Mouse (Mus musculus): ENCODE results near the gene Map3k13. TPM values are rescaled to one million over a fixed set of nuclear protein-coding genes. Genes with fewer than 3 reads are reported as not detected.

Gene Map3k13
- polyA plus RNA-seq, 1 experiment from 2014 or later, result 0.92 TPM

GRCm38 (mm10) chr16:21834866-21835583 lies 40.9 kb downstream of the Map3k13 start:
- Histone ChIP-seq H3K4me3 (ENCODE audit: control insufficient read depth in 1 of 2, insufficient read depth in 1 of 2, low read depth in 1 of 2, low read length in 2 of 2) (no peak overlapping the region), H3K27me3 (ENCODE audit: control insufficient read depth, insufficient read depth, low read length) (no peaks in the 10 kb centered on the region), H3K9me3 (ENCODE audit: control insufficient read depth, low read length) (no peaks in the 10 kb centered on the region), H3K4me2 (ENCODE audit: low read length) (no peak overlapping the region), H3K4me1 (ENCODE audit: control insufficient read depth in 2 of 2, insufficient read depth in 2 of 2, low read length in 2 of 2) (no peaks in the 10 kb centered on the region), H3K9ac (ENCODE audit: low read length) (no peak overlapping the region), H3K36me3 (ENCODE audit: control insufficient read depth, insufficient read depth, low read length) (no peaks in the 10 kb centered on the region), H3K27ac (replicated peaks in 1 of 2; ENCODE audit: control insufficient read depth in 1 of 2, insufficient read depth in 1 of 2, low read depth in 2 of 2, low read length in 2 of 2) (no peak overlapping the region)
- 81% methylated on average over 8 of the region's 8 CpGs for WGBS
- ATAC-seq (ENCODE audit: insufficient number of reproducible peaks, insufficient read depth, low FRiP score, low read depth), result no peak

GRCm38 (mm10) chr16:21835584-21835931 lies 41.4 kb downstream of the Map3k13 start:
- H3K27me3 ChIP-seq (ENCODE audit: control insufficient read depth, insufficient read depth, low read length), result no peaks in the 10 kb centered on the region
- H3K4me2 ChIP-seq (ENCODE audit: low read length), result no peak overlapping the region
- H3K9ac ChIP-seq (ENCODE audit: low read length), result no peak overlapping the region
- H3K4me3 ChIP-seq (ENCODE audit: control insufficient read depth in 1 of 2, insufficient read depth in 1 of 2, low read depth in 1 of 2, low read length in 2 of 2), result no peak overlapping the region
- no peaks in the 10 kb centered on the region for H3K4me1 ChIP-seq (ENCODE audit: control insufficient read depth in 2 of 2, insufficient read depth in 2 of 2, low read length in 2 of 2)
- H3K36me3 ChIP-seq (ENCODE audit: control insufficient read depth, insufficient read depth, low read length), result no peaks in the 10 kb centered on the region
- no peak for ATAC-seq (ENCODE audit: insufficient number of reproducible peaks, insufficient read depth, low FRiP score, low read depth)
- WGBS, result 61% methylated on average over 7 of the region's 7 CpGs
- no peaks in the 10 kb centered on the region for H3K9me3 ChIP-seq (ENCODE audit: control insufficient read depth, low read length)
- H3K27ac ChIP-seq (replicated peaks in 1 of 2; ENCODE audit: control insufficient read depth in 1 of 2, insufficient read depth in 1 of 2, low read depth in 2 of 2, low read length in 2 of 2), result no peak overlapping the region

DNA sequence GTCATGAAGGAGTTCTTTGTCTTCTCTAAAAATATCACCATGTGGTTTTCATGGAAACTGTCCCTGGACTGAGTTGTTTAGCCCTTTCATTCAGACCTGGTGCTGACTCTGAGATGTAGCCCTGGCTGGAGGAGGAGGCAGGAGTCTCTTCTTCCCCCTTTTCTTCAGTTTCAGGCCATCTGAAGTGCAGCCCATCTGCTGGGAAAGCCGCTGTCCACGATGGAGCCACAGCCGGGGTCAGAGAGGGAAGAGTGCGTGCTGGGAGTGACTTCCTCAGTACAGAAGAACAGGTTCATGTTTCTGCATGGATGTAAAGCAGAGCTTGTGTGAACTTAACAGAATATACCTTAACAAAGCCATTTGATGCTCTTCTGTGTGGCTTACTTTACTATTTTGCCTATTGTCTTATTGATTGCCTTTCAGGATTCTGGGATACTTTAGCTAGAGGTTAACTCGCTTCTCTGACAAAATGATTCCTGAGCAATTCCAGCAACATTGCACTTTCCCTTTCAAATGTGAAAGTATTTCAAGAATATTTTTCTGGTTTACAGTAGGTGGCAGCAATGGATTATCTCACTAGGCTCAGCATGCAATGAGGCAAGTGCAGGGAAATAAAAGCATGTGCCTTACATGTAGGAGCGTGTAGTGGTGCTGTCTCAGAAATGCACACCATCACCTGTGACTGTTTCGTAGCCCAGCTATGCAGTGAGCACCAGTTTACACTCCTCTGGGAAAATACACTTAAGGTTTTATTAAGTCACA lies 42.3 kb downstream of the Map3k13 start:
- Histone ChIP-seq H3K27me3 (ENCODE audit: control insufficient read depth, insufficient read depth, low read length) (no peaks in the 10 kb centered on the region), H3K4me1 (ENCODE audit: control insufficient read depth in 2 of 2, insufficient read depth in 2 of 2, low read length in 2 of 2) (no peaks in the 10 kb centered on the region), H3K9me3 (ENCODE audit: control insufficient read depth, low read length) (no peaks in the 10 kb centered on the region), H3K4me2 (ENCODE audit: low read length) (no peak overlapping the region), H3K27ac (replicated peaks in 1 of 2; ENCODE audit: control insufficient read depth in 1 of 2, insufficient read depth in 1 of 2, low read depth in 2 of 2, low read length in 2 of 2) (no peak overlapping the region), H3K9ac (ENCODE audit: low read length) (no peak overlapping the region; the same call in 1 of the 2 replicates), H3K4me3 (ENCODE audit: control insufficient read depth in 1 of 2, insufficient read depth in 1 of 2, low read depth in 1 of 2, low read length in 2 of 2) (no peak overlapping the region), H3K36me3 (ENCODE audit: control insufficient read depth, insufficient read depth, low read length) (no peaks in the 10 kb centered on the region)
- ATAC-seq (ENCODE audit: insufficient number of reproducible peaks, insufficient read depth, low FRiP score, low read depth), result no peak
- 50% methylated on average over 7 of the region's 7 CpGs for WGBS

GRCm38 (mm10) chr16:21837694-21838093 lies 43.5 kb downstream of the Map3k13 start:
- Histone ChIP-seq H3K4me1 (ENCODE audit: control insufficient read depth in 2 of 2, insufficient read depth in 2 of 2, low read length in 2 of 2) (no peaks in the 10 kb centered on the region), H3K4me2 (ENCODE audit: low read length) (no peak overlapping the region), H3K27ac (replicated peaks in 1 of 2; ENCODE audit: control insufficient read depth in 1 of 2, insufficient read depth in 1 of 2, low read depth in 2 of 2, low read length in 2 of 2) (no peak overlapping the region), H3K27me3 (ENCODE audit: control insufficient read depth, insufficient read depth, low read length) (no peaks in the 10 kb centered on the region), H3K9me3 (ENCODE audit: control insufficient read depth, low read length) (no peaks in the 10 kb centered on the region), H3K9ac (ENCODE audit: low read length) (no peak overlapping the region), H3K4me3 (ENCODE audit: control insufficient read depth in 1 of 2, insufficient read depth in 1 of 2, low read depth in 1 of 2, low read length in 2 of 2) (no peak overlapping the region), H3K36me3 (ENCODE audit: control insufficient read depth, insufficient read depth, low read length) (no peaks in the 10 kb centered on the region)
- 83% methylated on average over 6 of the region's 6 CpGs for WGBS
- ATAC-seq (ENCODE audit: insufficient number of reproducible peaks, insufficient read depth, low FRiP score, low read depth), result no peak

DNA sequence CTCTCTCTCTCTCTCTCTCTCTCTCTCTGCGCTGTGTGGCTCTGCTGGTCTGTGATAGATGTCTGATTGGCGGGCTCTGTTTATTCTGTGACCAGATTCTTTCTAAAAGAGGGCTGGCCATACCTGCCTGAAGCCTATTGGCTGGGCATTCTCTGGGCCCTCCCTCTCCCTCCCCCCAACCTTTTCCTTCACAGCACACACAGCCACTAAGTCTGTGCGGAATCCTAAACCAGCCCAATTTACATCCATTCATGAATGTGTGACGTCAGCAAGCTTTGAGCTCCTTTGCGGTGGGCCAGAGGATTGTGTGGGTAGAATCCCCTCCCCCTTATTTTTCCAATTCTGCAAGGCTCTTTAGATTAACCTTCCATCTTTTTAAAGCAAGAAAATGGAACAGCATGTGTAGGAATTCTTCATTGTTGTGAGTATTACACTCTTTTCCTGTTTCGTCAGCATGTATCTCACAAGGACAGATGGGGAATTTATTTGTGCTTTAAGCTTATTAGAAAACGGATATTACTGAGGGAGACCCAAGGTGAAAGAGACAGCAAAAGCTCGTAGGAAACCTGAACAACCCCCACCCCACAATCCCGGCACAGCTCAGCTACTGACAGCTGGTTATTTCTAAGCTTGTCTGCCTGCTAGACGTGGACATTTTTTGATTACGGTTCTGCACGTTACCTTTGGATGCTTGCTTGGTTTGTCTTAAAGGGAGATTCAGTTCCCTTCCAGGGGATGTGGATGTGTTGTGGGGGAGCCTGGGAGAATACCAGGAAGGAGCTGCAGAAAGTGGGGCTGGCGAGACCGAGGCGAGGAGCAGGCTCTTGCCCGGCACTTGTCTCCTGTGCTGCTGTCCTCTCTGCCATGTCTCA lies 51.9 kb downstream of the Map3k13 start:
- H3K27ac ChIP-seq (replicated peaks in 1 of 2; ENCODE audit: control insufficient read depth in 1 of 2, insufficient read depth in 1 of 2, low read depth in 2 of 2, low read length in 2 of 2), result peak overlapping the region; percentile 26 to 59
- peak overlapping the region; percentile 77 for H3K9ac ChIP-seq (ENCODE audit: low read length)
- WGBS, result under 1% methylated on average over 16 of the region's 16 CpGs
- peak overlapping the region; percentile 50 to 51 for H3K4me3 ChIP-seq (ENCODE audit: control insufficient read depth in 1 of 2, insufficient read depth in 1 of 2, low read depth in 1 of 2, low read length in 2 of 2)
- peak; percentile 96 for ATAC-seq (ENCODE audit: insufficient number of reproducible peaks, insufficient read depth, low FRiP score, low read depth)
- no peaks in the 10 kb centered on the region for H3K4me1 ChIP-seq (ENCODE audit: control insufficient read depth in 2 of 2, insufficient read depth in 2 of 2, low read length in 2 of 2)
- H3K27me3 ChIP-seq (ENCODE audit: control insufficient read depth, insufficient read depth, low read length), result no peaks in the 10 kb centered on the region
- no peaks in the 10 kb centered on the region for H3K36me3 ChIP-seq (ENCODE audit: control insufficient read depth, insufficient read depth, low read length)
- no peaks in the 10 kb centered on the region for H3K9me3 ChIP-seq (ENCODE audit: control insufficient read depth, low read length)
- H3K4me2 ChIP-seq (ENCODE audit: low read length), result peak overlapping the region; percentile 83

DNA sequence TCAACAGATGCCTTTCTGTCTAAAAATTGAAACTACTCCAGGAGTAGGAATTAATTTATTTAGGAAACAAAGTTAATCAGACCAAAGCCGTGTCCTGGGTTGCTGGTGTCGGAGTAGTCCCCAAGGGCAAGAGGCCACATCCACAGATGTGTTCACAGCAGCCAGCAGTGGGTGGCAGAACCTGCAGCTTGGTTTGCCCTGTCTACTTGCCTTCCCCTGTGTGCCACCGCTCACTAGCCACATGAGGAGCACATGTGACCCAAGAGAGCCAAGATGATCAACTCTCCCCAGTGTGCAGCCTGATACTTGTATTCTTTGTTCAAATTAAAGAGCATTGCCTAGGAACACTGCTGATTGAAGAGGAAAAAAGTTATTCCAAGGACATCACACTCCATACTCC lies 54.3 kb downstream of the Map3k13 start:
- Histone ChIP-seq H3K4me3 (ENCODE audit: control insufficient read depth in 1 of 2, insufficient read depth in 1 of 2, low read depth in 1 of 2, low read length in 2 of 2) (no peak overlapping the region), H3K9me3 (ENCODE audit: control insufficient read depth, low read length) (no peaks in the 10 kb centered on the region), H3K27ac (replicated peaks in 1 of 2; ENCODE audit: control insufficient read depth in 1 of 2, insufficient read depth in 1 of 2, low read depth in 2 of 2, low read length in 2 of 2) (no peak overlapping the region), H3K9ac (ENCODE audit: low read length) (no peak overlapping the region), H3K4me1 (ENCODE audit: control insufficient read depth in 2 of 2, insufficient read depth in 2 of 2, low read length in 2 of 2) (no peaks in the 10 kb centered on the region), H3K27me3 (ENCODE audit: control insufficient read depth, insufficient read depth, low read length) (no peaks in the 10 kb centered on the region), H3K4me2 (ENCODE audit: low read length) (no peak overlapping the region), H3K36me3 (ENCODE audit: control insufficient read depth, insufficient read depth, low read length) (no peaks in the 10 kb centered on the region)
- ATAC-seq (ENCODE audit: insufficient number of reproducible peaks, insufficient read depth, low FRiP score, low read depth), result no peak
- WGBS, result 91% methylated on average over 3 of the region's 3 CpGs

- no peak overlapping the region for H3K4me2 ChIP-seq (ENCODE audit: low read length)
- H3K4me1 ChIP-seq (ENCODE audit: control insufficient read depth in 2 of 2, insufficient read depth in 2 of 2, low read length in 2 of 2), result no peaks in the 10 kb centered on the region
- 75% methylated on average over 4 of the region's 4 CpGs for WGBS
- no peak overlapping the region for H3K9ac ChIP-seq (ENCODE audit: low read length)
- no peak overlapping the region for H3K27ac ChIP-seq (replicated peaks in 1 of 2; ENCODE audit: control insufficient read depth in 1 of 2, insufficient read depth in 1 of 2, low read depth in 2 of 2, low read length in 2 of 2)
- no peaks in the 10 kb centered on the region for H3K27me3 ChIP-seq (ENCODE audit: control insufficient read depth, insufficient read depth, low read length)
- H3K36me3 ChIP-seq (ENCODE audit: control insufficient read depth, insufficient read depth, low read length), result no peaks in the 10 kb centered on the region
- no peak overlapping the region for H3K4me3 ChIP-seq (ENCODE audit: control insufficient read depth in 1 of 2, insufficient read depth in 1 of 2, low read depth in 1 of 2, low read length in 2 of 2)
- ATAC-seq (ENCODE audit: insufficient number of reproducible peaks, insufficient read depth, low FRiP score, low read depth), result no peak
- no peaks in the 10 kb centered on the region for H3K9me3 ChIP-seq (ENCODE audit: control insufficient read depth, low read length)
Observed at GRCm38 (mm10) chr16:21848847-21849246, 54.7 kb downstream of the Map3k13 start.
